Mouse (Mus musculus) erythroblast, adult 5-6 weeks (primary cell): ENCODE measurements around the gene Sh3d21. TPM values are rescaled to one million over a fixed set of nuclear protein-coding genes. Genes with fewer than 3 reads are reported as not detected.

Source experiments
- ATAC-seq: replicated peaks from 2 replicates; pipeline ENCODE4 v1.8.0; 2016; ENCODE audit warnings: moderate number of reproducible peaks, mild to moderate bottlenecking, moderate TSS enrichment, inconsistent platforms; ENCODE audit not compliant: poor library complexity, low FRiP score, severe bottlenecking
- total RNA-seq, 2 experiments: library from RNA; stranded (forward) in 1 of 2; stranded (reverse) in 1 of 2; fragments of 150-400 nt in 1 of 2; fragments of 200-764, 138-1000 nt in 1 of 2; gene quantifications; 2 replicates each; pipeline versions ENCODE4 v1.2.3 to v1.2.4; 2015 to 2017; ENCODE audit warnings: low replicate concordance in 2 of 2

Sh3d21 gene
- total RNA-seq, 2 experiments from 2014 or later: 0.09 TPM; not detected in 1

- ATAC-seq: peak; percentile 44; the same call in 1 of the 2 replicates
These were observed 49.3 kb downstream of the Sh3d21 start for GRCm38 (mm10) chr4:126113943-126114342.

- no peak for ATAC-seq
These were observed 50.0 kb downstream of the Sh3d21 start for GRCm38 (mm10) chr4:126113243-126113642.

GRCm38 (mm10) chr4:126111153-126111549 lies 52.1 kb downstream of the Sh3d21 start:
- ATAC-seq: no peak

GRCm38 (mm10) chr4:126110374-126111152 lies 52.7 kb downstream of the Sh3d21 start:
- no peak for ATAC-seq

DNA sequence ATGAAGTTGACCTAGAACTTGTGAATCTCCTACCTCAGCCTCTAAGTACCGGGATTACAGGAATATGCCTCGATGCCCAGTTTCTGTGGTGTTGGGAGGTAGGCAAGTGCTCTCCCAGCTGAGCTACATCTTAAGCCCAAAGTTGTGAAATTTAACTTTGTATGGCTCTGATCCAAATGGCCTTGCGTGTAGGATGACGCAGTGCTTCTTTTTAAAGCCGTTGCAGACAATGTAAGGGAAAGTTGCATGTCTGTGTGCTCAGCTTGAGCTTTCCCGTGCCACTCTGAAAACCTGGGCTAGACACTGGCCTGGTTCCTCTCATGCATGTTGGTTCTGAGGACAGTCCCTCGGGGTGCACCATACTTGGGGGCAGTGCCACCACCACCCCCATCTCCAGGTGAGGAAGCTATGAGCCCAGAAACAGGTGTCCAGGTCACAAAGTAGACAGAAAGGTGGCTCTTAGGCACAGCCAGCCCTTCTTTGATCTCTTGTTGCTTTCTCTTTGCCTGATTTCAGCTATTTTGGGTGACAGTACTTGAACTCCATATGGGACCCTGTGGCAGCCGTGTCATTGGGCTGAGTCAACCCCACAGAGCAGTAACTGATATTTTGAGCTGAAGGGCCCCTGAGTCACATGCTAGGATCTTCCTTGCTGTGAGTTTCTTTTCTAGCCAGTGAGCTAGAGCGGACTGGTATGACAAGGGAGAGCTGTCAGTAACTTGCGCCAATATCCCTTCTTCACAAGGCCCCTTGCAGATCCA lies 53.5 kb downstream of the Sh3d21 start:
- ATAC-seq: no peak

GRCm38 (mm10) chr4:126108061-126108740 lies 55.1 kb downstream of the Sh3d21 start:
- no peak for ATAC-seq

DNA sequence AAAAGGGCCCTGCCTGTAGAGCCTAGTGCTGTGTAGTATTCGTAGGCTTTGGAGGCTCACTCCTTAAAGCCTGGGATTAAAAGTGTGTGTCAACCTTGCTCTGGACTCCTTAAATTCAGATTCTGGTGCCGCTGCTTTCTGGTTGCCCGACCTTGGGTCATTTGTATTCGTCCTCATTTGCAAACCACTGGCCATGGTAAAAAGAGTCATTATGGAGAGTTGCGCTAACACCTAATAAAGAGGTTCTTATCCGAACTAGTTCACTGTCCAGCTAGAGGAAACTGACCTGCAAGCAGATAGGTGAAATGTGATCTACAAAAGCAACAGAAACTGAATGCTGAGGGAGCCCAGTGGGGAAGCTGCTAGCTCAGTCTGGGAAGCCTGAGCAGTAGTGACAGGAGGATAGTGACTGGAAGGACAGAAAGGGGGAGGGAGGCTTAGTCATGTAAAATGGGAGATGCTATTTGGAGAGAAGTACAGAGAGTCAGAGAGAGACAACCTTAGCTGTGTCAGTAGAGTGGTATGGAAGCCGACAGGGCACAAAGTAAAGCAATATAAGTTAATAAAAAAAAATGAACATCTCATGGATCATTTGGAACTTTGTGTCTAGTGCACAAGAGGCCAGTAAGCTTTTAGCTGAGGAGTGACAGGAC lies 58.0 kb downstream of the Sh3d21 start:
- ATAC-seq: no peak

DNA sequence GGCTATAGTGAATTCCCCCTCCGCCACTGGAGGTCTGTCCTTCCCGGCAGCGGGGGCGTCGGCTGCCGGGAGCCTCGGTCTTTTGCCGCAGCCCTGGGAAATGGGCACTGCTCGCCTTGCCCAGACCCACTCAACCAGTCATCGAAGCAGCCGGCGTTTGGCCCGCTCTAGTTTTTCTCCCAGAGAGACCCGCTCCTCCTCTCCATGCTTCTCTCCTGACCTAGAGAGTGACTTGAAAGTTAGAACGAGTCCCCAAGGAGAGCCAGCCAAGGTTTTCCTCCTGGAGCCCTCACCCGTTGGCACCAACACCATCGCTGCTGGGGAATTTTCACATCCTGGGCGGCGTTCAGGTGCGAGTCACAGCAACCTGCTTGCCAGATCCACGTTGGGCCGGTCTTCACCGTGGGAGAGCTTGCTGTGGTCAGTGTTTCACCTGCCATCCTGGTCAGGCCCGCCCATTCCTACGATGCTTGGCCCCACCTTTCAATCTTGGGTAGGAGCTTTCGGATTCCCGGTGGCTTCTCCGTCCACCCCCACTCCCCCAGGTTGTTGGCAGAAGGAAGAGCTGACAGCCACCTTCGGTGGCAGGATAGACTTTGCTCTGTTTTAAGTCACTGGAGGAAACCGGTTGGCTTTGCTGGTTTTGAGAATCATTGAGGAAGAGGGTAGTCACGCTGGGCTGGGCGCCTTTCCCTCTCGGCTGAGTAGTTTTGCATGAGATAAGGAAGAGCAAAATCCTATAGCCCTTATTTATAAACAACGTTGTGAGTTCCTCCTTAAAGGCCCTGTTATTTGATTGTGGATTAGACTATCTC lies 58.8 kb downstream of the Sh3d21 start:
- ATAC-seq: peak; percentile 26

DNA sequence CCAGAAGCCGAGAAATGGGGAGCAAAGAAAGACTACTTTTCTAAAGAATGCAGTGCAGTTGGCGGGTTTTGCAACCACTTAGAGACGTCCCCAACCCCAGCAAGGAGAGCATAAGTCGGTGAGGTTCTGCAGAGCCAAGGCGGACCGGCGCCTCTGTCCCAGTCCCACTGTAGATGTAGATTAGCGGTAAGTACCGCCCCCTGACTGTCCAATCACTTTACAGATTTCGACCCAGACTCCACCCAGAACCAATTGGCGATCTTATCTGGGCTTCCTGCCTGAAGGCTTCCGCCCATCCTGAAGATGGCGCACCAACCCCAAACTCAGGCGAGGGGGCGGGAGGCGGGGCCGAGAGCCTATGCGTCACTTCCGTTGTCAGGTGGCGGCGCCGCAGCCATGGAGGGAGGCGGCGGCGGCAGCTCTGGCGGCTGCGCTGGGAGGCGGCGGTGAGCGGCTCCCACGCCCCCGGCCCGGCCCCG lies 59.7 kb downstream of the Sh3d21 start, which contains the start of gene Stk40:
TSS of gene Stk40 (plus strand) at position 368 of the 479 bp plus-strand sequence.
- peak; percentile 86 for ATAC-seq

GRCm38 (mm10) chr4:126103057-126103581 lies 60.2 kb downstream of the Sh3d21 start:
- ATAC-seq: peak; percentile 84

DNA sequence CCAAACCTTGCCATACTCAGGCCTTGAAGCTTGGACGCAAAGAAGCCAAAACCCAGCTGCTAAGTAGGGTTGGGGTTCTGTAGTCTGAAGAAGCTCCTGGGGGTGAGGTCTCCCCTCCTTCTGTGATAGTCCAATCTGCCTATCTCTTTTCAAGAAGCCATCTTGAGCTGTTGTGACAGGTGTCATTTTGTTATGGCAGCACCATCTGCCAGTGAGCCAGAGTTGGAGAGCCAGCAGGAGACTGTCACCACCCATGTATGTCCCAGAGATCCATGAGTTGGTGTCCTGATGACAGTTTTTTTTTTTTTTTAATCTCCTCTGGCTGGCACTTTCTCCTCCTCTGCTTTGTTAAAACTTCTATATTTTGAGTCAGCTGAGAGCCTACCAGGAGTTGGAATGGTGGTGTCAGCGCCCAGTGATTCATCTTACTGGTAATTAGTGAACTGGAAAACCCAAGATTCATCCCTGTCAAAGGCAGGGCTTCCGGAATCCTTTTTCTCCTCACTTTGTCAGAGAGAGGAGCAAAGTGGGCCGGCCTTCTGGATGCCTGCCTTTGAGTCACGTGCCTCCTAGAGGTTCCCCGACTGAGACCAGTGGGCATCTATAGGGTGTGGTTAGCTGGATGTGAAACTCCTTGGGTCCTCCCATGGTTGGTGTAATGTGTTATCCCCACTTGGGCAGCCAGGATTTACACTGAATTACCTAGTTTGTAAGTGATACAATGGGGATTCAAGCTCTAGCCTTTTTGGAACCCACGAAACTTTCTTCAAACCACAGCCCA lies 61.0 kb downstream of the Sh3d21 start:
- peak; percentile 43; the same call in 1 of the 2 replicates for ATAC-seq

GRCm38 (mm10) chr4:126100764-126101163 lies 62.5 kb downstream of the Sh3d21 start:
- no peak for ATAC-seq

Other genes with a start within 250 kb of the Sh3d21 start
- gene Csf3r, start 138.9 kb downstream of the Sh3d21 start, total RNA-seq (2015; ENCODE audit: low replicate concordance): 74.2 and 86.5 TPM in 2 replicates
- gene Csf3r, start 138.9 kb downstream of the Sh3d21 start, total RNA-seq (2017; ENCODE audit: low replicate concordance): 18.5 and 32.1 TPM in 2 replicates
- 28.2 and 37.1 TPM in 2 replicates for gene Mrps15, start 116.6 kb downstream of the Sh3d21 start, total RNA-seq (2015; ENCODE audit: low replicate concordance)
- 3.9 and 14.2 TPM in 2 replicates for gene Mrps15, start 116.6 kb downstream of the Sh3d21 start, total RNA-seq (2017; ENCODE audit: low replicate concordance)
- gene Oscp1, start 104.9 kb downstream of the Sh3d21 start, total RNA-seq (2015; ENCODE audit: low replicate concordance): 1.2 and 3.3 TPM in 2 replicates
- gene Oscp1, start 104.9 kb downstream of the Sh3d21 start, total RNA-seq (2017; ENCODE audit: low replicate concordance): 2.0 and 5.8 TPM in 2 replicates
- gene Lsm10, start 66.9 kb downstream of the Sh3d21 start, total RNA-seq (2015; ENCODE audit: low replicate concordance): 5.6 and 14.0 TPM in 2 replicates
- gene Lsm10, start 66.9 kb downstream of the Sh3d21 start, total RNA-seq (2017; ENCODE audit: low replicate concordance): 2.0 and 6.5 TPM in 2 replicates
- 3.8 and 4.0 TPM in 2 replicates for gene Stk40, start 59.5 kb downstream of the Sh3d21 start, total RNA-seq (2015; ENCODE audit: low replicate concordance)
- 4.2 TPM in 2 replicates for gene Stk40, start 59.5 kb downstream of the Sh3d21 start, total RNA-seq (2017; ENCODE audit: low replicate concordance)
- not detected in 2 replicates for gene Eva1b, start 15.7 kb downstream of the Sh3d21 start, total RNA-seq (2015; ENCODE audit: low replicate concordance)
- not detected in 2 replicates for gene Eva1b, start 15.7 kb downstream of the Sh3d21 start, total RNA-seq (2017; ENCODE audit: low replicate concordance)
- gene Thrap3, start 39.3 kb upstream of the Sh3d21 start, total RNA-seq (2015; ENCODE audit: low replicate concordance): 40.5 and 74.0 TPM in 2 replicates
- 130 and 133 TPM in 2 replicates for gene Thrap3, start 39.3 kb upstream of the Sh3d21 start, total RNA-seq (2017; ENCODE audit: low replicate concordance)
- gene Map7d1, start 92.9 kb upstream of the Sh3d21 start, total RNA-seq (2015; ENCODE audit: low replicate concordance): 3.3 and 7.3 TPM in 2 replicates
- 7.7 and 17.0 TPM in 2 replicates for gene Map7d1, start 92.9 kb upstream of the Sh3d21 start, total RNA-seq (2017; ENCODE audit: low replicate concordance)
- 8.3 and 12.7 TPM in 2 replicates for gene Trappc3, start 98.8 kb upstream of the Sh3d21 start, total RNA-seq (2015; ENCODE audit: low replicate concordance)
- 10.7 and 14.2 TPM in 2 replicates for gene Trappc3, start 98.8 kb upstream of the Sh3d21 start, total RNA-seq (2017; ENCODE audit: low replicate concordance)
- gene Col8a2, start 123.3 kb upstream of the Sh3d21 start, total RNA-seq (2015; ENCODE audit: low replicate concordance): not detected in 2 replicates
- gene Col8a2, start 123.3 kb upstream of the Sh3d21 start, total RNA-seq (2017; ENCODE audit: low replicate concordance): not detected in 2 replicates
- 0.77 and 2.1 TPM in 2 replicates for gene Adprhl2, start 158.2 kb upstream of the Sh3d21 start, total RNA-seq (2015; ENCODE audit: low replicate concordance)
- 4.3 and 4.6 TPM in 2 replicates for gene Adprhl2, start 158.2 kb upstream of the Sh3d21 start, total RNA-seq (2017; ENCODE audit: low replicate concordance)
- not detected in 2 replicates for gene Tekt2, start 162.2 kb upstream of the Sh3d21 start, total RNA-seq (2015; ENCODE audit: low replicate concordance)
- not detected in 2 replicates for gene Tekt2, start 162.2 kb upstream of the Sh3d21 start, total RNA-seq (2017; ENCODE audit: low replicate concordance)